Mouse (Mus musculus): ENCODE data around the gene Trim28.
"Not testable (repeated sequence)": the region's sequence is repeated elsewhere in the genome, so short reads cannot be mapped to it uniquely, and the experiment has no call there.

Trim28 gene

GRCm38 (mm10) chr7:13063399-13063798, 64.5 kb downstream of the Trim28 start:
- DNase-seq (ENCODE audit: low read depth): not testable (repeated sequence)

DNA sequence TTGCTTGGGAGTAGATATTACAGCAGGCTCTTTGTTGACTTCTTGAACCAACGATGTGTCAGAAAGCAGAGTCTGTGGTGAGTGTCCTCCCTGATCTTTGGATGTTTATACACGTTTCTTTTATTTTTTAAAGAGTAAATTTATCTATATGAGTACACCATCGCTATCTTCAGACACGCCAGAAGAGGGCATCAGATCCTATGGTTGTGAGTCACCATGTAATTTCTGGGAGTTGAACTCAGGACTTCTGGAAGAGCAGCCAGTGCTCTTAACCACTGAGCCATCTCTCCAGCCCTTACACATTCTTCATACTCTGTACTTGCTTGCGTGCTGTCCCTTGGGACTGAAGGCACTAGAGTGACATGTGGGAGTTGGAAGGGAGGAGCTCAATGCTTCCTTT, 73.4 kb downstream of the Trim28 start:
- no peak for DNase-seq (ENCODE audit: low read depth)

Data from fibroblast of lung, adult 2 months (primary cell).